Mouse (Mus musculus) liver, embryonic 11.5 days (tissue): ENCODE results near the gene Pcbp3. TPM values are rescaled to one million over a fixed set of nuclear protein-coding genes. Genes with fewer than 3 reads are reported as not detected.
A peak's percentile ranks its signal among the peaks of the same experiment; 100 is the strongest.

Experiments used
- ATAC-seq: fragments of 200-750 bp; cut with Nextera tagmentation; replicated peaks from 2 replicates; pipeline ENCODE4 v1.8.0; 2017; ENCODE audit warnings: moderate number of reproducible peaks, mild to moderate bottlenecking, moderate TSS enrichment, moderate library complexity; ENCODE audit not compliant: low FRiP score
- DNase-seq: peaks from one replicate; pipeline ENCODE4 v3.0.0-alpha.2; 2017; ENCODE audit warnings: low spot score
- H3K27ac ChIP-seq: fragments of 300-500 bp; sonication (generic); 2 replicates; pipeline ENCODE4 v1.5.1; 2014; ENCODE audit warnings: mild to moderate bottlenecking, low read depth, low read length, control low read depth
- H3K27me3 ChIP-seq: fragments of 300-500 bp; sonication (generic); replicated peaks from 2 replicates; pipeline ENCODE4 v1.6.1; 2014; ENCODE audit warnings: low read length, mixed read lengths; ENCODE audit not compliant: control insufficient read depth, insufficient read depth
- H3K36me3 ChIP-seq: fragments of 300-500 bp; sonication (generic); 2 replicates; pipeline ENCODE4 v1.6.1; 2014; ENCODE audit warnings: mild to moderate bottlenecking, low read length, moderate library complexity, mixed read lengths; ENCODE audit not compliant: control insufficient read depth, insufficient read depth
- H3K4me1 ChIP-seq: fragments of 300-500 bp; sonication (generic); replicated peaks from 2 replicates; pipeline ENCODE4 v1.6.1; 2014; ENCODE audit warnings: low read length, mixed read lengths; ENCODE audit not compliant: control insufficient read depth, insufficient read depth
- H3K4me2 ChIP-seq: fragments of 300-500 bp; sonication (generic); 2 replicates; pipeline ENCODE4 v1.6.1; 2014; ENCODE audit warnings: mild to moderate bottlenecking, control low read depth, moderate library complexity
- H3K4me3 ChIP-seq: fragments of 300-500 bp; sonication (generic); 2 replicates; pipeline ENCODE4 v1.5.1; 2014; ENCODE audit warnings: low read depth, low read length, control low read depth
- H3K9ac ChIP-seq: fragments of 300-500 bp; sonication (generic); 2 replicates; pipeline ENCODE4 v1.6.1; 2014; ENCODE audit warnings: low read depth, low read length, control low read depth
- H3K9me3 ChIP-seq: fragments of 300-500 bp; sonication (generic); 2 replicates; pipeline ENCODE4 v1.6.1; 2016; ENCODE audit warnings: low read length, inconsistent platforms, mixed read lengths; ENCODE audit not compliant: control insufficient read depth
- WGBS: fragments of 180-500 bp; shearing (Covaris S2); extraction: QIAGEN DNeasy Blood & Tissue Kit; methylation state at CpG from one replicate; pipeline ENCODE4 v1.1.7; 2014; 5-methylcytosine and 5-hydroxymethylcytosine counted together
- polyA plus RNA-seq: library from polyadenylated mRNA; unstranded; fragments of >200 nt; fragmentation: Nextera tagmentation; extraction: Ambion mirVana; gene quantifications from 2 replicates; pipeline ENCODE4 v1.2.1, GENCODE M21; 2014

The Pcbp3 gene
- polyA plus RNA-seq, 1 experiment from 2014 or later: 9.6 TPM

GRCm38 (mm10) chr10:76857879-76858278 lies 103.8 kb downstream of the Pcbp3 start:
- DNase-seq (no peak), ATAC-seq (no peak)
- Histone ChIP-seq H3K9me3 (no peaks in the 10 kb centered on the region), H3K4me3 (no peak overlapping the region), H3K4me1 (no peaks in the 10 kb centered on the region), H3K27me3 (no peaks in the 10 kb centered on the region), H3K9ac (no peak overlapping the region), H3K27ac (no peak overlapping the region), H3K4me2 (no peak overlapping the region), H3K36me3 (no peaks in the 10 kb centered on the region)
- 90% methylated on average over 2 of the region's 2 CpGs for WGBS

- Histone ChIP-seq H3K4me1 (no peaks in the 10 kb centered on the region), H3K9ac (no peak overlapping the region), H3K9me3 (no peaks in the 10 kb centered on the region), H3K27ac (no peak overlapping the region), H3K4me2 (no peak overlapping the region), H3K36me3 (no peaks in the 10 kb centered on the region), H3K27me3 (no peaks in the 10 kb centered on the region), H3K4me3 (no peak overlapping the region)
- ATAC-seq (no peak), DNase-seq (no peak)
- 76% methylated on average over 5 of the region's 5 CpGs for WGBS
Measured at GRCm38 (mm10) chr10:76846480-76846879, 115.2 kb downstream of the Pcbp3 start.

DNA sequence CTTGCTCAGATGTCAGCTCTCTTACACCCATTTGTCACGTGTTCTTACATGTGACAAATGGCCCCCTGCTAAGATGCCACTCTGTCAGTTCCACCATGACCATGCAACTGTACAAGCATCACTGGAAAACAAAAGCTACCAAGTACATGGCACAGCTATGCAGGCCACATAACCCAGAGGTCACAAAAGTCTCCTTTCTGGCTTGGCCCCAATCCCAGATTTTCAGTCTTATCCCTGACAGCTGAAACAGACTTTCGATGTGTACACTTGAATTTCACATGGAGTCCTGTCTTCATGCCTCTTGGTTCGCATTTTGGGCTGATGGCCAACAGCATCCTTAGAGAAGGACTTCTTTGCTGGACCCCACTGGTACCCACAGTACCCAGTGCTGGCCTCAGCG lies 116.8 kb downstream of the Pcbp3 start:
- H3K4me1 ChIP-seq: no peaks in the 10 kb centered on the region
- no peaks in the 10 kb centered on the region for H3K36me3 ChIP-seq
- WGBS: 67% methylated on average over 4 of the region's 4 CpGs
- ATAC-seq (no peak), DNase-seq (no peak)
- H3K4me3 ChIP-seq: no peak overlapping the region
- no peaks in the 10 kb centered on the region for H3K27me3 ChIP-seq
- H3K9ac ChIP-seq: no peak overlapping the region
- no peak overlapping the region for H3K4me2 ChIP-seq
- no peak overlapping the region for H3K27ac ChIP-seq
- H3K9me3 ChIP-seq: no peaks in the 10 kb centered on the region

DNA sequence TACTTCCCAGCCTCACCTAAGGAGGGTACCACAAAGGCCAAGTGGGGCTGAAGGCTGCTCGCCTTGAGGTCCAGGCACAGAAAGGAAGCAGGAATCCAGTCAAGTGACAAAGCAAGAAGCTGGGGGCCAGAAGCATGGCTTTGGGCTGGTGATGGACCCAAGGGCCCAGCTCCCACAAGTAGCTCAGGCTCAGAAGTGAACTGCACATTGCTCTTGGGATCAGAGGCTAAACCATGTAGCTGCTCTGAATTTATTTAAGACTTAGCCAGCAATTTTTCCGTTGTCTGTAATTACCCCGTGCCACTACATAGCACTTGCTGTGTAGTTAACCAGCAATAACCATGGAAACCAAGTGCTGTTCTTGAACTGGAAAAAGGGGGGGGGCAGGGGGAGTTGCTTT lies 117.3 kb downstream of the Pcbp3 start:
- Histone ChIP-seq H3K4me2 (no peak overlapping the region), H3K4me3 (no peak overlapping the region), H3K4me1 (no peaks in the 10 kb centered on the region), H3K27ac (no peak overlapping the region), H3K9me3 (no peaks in the 10 kb centered on the region), H3K9ac (no peak overlapping the region), H3K27me3 (no peaks in the 10 kb centered on the region), H3K36me3 (no peaks in the 10 kb centered on the region)
- ATAC-seq (no peak), DNase-seq (no peak)
- WGBS: 84% methylated on average over 3 of the region's 3 CpGs

- ATAC-seq (no peak), DNase-seq (no peak)
- no peaks in the 10 kb centered on the region for H3K4me1 ChIP-seq
- H3K27me3 ChIP-seq: no peaks in the 10 kb centered on the region
- H3K4me3 ChIP-seq: no peak overlapping the region
- H3K4me2 ChIP-seq: no peak overlapping the region
- no peaks in the 10 kb centered on the region for H3K9me3 ChIP-seq
- no peak overlapping the region for H3K27ac ChIP-seq
- H3K36me3 ChIP-seq: no peaks in the 10 kb centered on the region
- WGBS: 66% methylated on average over 3 of the region's 3 CpGs
- no peak overlapping the region for H3K9ac ChIP-seq
Measured at GRCm38 (mm10) chr10:76842087-76842486, 119.6 kb downstream of the Pcbp3 start.

GRCm38 (mm10) chr10:76841220-76841619 lies 120.5 kb downstream of the Pcbp3 start:
- Histone ChIP-seq H3K9me3 (no peaks in the 10 kb centered on the region), H3K9ac (no peak overlapping the region), H3K4me3 (no peak overlapping the region), H3K27ac (no peak overlapping the region), H3K4me2 (no peak overlapping the region), H3K36me3 (no peaks in the 10 kb centered on the region), H3K4me1 (no peaks in the 10 kb centered on the region), H3K27me3 (no peaks in the 10 kb centered on the region)
- ATAC-seq: no peak
- WGBS: 73% methylated on average over 1 of the region's 1 CpGs
- no peak for DNase-seq

DNA sequence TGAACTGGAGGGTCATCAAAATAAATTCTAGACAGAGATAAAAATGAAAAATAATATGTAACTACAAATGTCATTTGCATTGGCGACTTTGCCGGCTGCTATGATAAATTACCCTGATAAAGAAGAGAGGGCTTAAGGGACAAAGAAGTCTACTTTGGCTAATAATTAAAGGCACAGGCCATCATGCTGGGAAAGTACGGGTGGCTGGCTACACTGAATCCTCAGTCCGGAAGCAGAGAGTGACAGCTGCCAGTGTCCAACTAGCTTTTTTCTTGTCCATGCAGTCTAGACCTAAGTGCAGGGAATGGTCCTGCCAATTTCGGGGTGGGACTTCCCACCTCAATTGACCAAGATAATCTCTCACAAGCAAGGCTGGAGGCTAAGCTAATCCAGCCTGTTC lies 121.1 kb downstream of the Pcbp3 start:
- H3K4me1 ChIP-seq: no peaks in the 10 kb centered on the region
- ATAC-seq: no peak
- WGBS: 82% methylated on average over 5 of the region's 5 CpGs
- H3K4me3 ChIP-seq: no peak overlapping the region
- DNase-seq: no peak
- H3K27me3 ChIP-seq: no peaks in the 10 kb centered on the region
- H3K9me3 ChIP-seq: no peaks in the 10 kb centered on the region
- H3K4me2 ChIP-seq: no peak overlapping the region
- no peaks in the 10 kb centered on the region for H3K36me3 ChIP-seq
- no peak overlapping the region for H3K9ac ChIP-seq
- no peak overlapping the region for H3K27ac ChIP-seq

DNA sequence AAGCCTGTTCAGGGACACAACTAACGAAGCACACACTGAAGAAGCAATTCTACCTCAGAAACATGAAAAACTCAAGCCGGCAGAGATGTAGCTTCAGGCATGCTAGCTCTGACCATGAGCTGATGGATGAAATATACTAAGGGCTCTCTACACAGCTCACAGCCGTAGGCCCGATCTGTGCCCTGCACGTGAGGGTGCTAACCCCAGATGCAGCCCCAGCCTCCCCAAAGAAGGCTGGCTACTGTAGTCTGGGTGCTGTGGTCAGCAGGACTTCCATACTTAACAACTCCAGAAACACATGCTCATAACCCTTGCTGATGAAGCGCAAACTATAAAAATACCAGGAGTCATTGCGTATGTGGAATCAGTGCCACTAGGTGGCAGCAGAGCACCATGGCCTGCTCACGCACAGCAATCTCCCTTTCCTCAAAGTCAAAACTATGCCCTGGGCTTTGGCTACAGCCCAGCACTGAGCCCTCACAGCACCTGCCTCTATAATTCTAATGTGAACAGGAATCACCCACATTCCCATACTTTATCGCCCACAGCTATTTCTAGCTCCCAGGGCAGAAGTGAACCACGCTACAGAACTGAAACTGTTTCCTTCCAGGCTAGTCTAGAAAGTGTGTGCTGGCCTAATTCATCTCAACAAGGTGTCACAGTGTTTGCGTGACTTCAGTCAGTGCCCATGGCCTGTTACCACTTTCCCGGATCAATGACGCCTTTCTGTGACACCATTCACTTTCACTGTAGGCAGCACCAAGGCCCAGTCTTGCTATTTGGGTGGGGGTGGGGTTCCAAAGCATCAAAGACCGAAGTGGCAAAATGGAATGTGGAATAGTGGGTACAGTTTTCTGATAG lies 126.0 kb downstream of the Pcbp3 start:
- H3K27me3 ChIP-seq: no peaks in the 10 kb centered on the region
- no peak overlapping the region for H3K4me2 ChIP-seq
- no peak for ATAC-seq
- no peaks in the 10 kb centered on the region for H3K4me1 ChIP-seq
- no peak overlapping the region for H3K4me3 ChIP-seq
- 58% methylated on average over 14 of the region's 14 CpGs for WGBS
- peak; percentile 69 for DNase-seq
- H3K9me3 ChIP-seq: no peaks in the 10 kb centered on the region
- no peaks in the 10 kb centered on the region for H3K36me3 ChIP-seq
- no peak overlapping the region for H3K9ac ChIP-seq
- no peak overlapping the region for H3K27ac ChIP-seq

GRCm38 (mm10) chr10:76832841-76833240 lies 128.8 kb downstream of the Pcbp3 start:
- WGBS: 75% methylated on average over 1 of the region's 1 CpGs
- H3K4me3 ChIP-seq: no peak overlapping the region
- DNase-seq (no peak), ATAC-seq (no peak)
- no peaks in the 10 kb centered on the region for H3K4me1 ChIP-seq
- no peaks in the 10 kb centered on the region for H3K36me3 ChIP-seq
- H3K9ac ChIP-seq: no peak overlapping the region
- no peaks in the 10 kb centered on the region for H3K9me3 ChIP-seq
- no peak overlapping the region for H3K27ac ChIP-seq
- no peaks in the 10 kb centered on the region for H3K27me3 ChIP-seq
- H3K4me2 ChIP-seq: no peak overlapping the region
